Mouse (Mus musculus) testis, adult 2 months (tissue): Measurements from ENCODE around the gene Frmd5.

Source experiments
- CTCF ChIP-seq: fragments of 200-500 bp; IDR thresholded peaks from 2 replicates; pipeline ENCODE4 v1.5.1; 2012; ENCODE audit warnings: low read depth, mild to moderate bottlenecking, inconsistent platforms, low read length, moderate library complexity; ENCODE audit not compliant: control insufficient read depth, insufficient read depth, insufficient replicate concordance
- POLR2A ChIP-seq: fragments of 200-500 bp; IDR thresholded peaks from 2 replicates; pipeline ENCODE4 v1.6.1; 2012; ENCODE audit warnings: low read depth, mild to moderate bottlenecking, inconsistent platforms, low read length, moderate library complexity; ENCODE audit not compliant: control insufficient read depth

- TF ChIP-seq POLR2A = no peak
- no peak for TF ChIP-seq CTCF
These were observed 281.8 kb downstream of the Frmd5 start for GRCm38 (mm10) chr2:121525056-121525455.
